Mouse (Mus musculus) spleen, postnatal 4 days (tissue): Measurements from ENCODE around the gene Fam222a.

Source experiments
- DNase-seq, 2 experiments: peaks; one replicate each; pipeline ENCODE4 v3.0.0; 2022; ENCODE audit warnings: low spot score in 2 of 2

The Fam222a gene

DNA sequence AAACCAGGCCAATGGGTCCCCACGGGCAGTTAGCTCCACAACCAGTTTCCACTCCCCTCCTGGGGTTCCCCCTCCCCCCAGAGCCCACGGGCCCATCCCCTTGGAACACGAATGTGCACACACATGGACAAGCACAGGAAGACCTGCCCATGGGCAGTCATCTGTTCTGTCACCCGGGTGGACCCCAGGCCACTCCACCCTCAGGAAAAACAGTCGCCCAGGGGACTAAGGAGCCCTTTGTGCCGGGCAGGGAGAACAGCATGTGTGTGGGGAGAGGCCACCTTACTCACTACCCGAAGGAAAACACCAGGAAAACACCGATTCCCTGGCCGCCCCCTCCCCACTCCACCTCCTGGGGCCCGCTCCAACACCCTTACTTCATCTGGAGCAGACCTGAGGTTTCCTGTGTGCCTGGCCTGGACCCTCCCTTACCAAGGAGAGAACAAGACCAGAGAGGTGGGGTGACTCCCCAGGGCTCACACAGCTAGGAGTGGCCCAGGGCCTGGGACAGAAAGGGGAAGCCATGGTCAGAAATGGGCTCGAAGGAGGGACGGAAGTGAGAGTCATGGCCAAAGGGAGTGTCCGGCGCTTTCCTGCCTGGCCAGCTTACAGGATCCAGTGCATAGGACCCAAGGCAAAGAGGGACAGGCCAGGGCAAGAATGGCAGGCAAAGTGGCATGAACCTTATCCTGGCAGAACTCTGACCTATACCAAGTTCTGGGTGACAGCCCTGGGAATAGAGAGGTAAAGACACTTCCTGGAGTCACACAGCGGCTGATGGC, 86.0 kb downstream of the Fam222a start:
- no peak for DNase-seq

DNA sequence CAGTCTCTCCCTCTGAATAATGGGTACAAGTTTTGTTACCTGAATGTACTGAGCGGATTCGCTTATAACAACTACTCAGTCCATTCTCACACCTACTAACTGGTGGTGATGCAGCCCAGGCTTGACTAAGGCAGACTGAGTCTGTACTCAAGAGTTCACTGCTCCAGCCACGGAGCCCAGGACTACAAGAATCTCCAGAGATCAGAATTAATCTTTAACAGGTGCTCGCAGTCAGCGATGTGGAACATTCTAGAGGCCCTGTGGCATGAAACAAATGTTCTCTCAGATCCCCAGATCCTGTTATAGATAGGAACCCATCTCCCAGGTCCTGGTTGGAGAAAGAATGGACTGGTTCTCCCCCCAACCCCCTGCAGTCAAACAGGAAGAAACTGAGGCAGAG, 87.9 kb downstream of the Fam222a start:
- no peak for DNase-seq

DNA sequence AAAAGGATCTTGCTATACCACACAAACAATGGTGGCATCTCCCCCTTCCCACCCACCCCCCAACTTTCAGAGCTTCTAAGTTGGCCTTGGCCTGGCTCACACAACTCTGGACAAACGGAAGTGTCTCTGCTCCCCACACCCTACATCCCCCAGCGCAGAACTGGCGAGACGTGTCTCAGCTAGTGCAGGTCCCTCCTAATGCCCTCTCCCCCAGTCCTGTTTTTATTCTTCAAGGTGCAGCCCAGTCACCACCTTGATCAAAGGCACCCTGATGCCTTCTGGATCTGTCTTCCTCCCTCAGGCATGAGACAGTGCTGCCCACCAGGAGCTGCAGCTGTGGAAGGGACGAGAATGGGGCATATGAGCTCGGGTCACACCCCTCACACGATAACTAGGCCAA, 88.5 kb downstream of the Fam222a start:
- no peak for DNase-seq

DNA sequence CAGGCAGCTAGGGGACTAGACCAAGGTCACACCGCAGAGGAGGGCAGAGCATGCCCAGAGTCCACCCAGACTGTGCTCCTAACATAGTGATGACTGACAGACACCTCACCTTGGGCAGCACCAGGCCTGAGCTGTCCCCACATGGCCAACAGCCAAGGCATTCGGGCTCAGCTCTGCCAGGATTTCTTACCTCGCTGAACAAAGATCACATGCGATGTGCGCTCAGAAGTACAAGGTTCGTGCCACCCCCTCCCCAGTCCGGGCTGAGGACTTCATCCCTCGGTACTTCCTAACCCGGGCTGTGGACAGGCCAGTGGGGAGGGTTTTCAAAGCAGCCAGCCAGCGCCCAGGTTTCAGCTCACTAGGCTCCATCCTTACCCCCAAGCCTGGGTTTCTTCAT, 89.6 kb downstream of the Fam222a start:
- DNase-seq, result no peak

DNA sequence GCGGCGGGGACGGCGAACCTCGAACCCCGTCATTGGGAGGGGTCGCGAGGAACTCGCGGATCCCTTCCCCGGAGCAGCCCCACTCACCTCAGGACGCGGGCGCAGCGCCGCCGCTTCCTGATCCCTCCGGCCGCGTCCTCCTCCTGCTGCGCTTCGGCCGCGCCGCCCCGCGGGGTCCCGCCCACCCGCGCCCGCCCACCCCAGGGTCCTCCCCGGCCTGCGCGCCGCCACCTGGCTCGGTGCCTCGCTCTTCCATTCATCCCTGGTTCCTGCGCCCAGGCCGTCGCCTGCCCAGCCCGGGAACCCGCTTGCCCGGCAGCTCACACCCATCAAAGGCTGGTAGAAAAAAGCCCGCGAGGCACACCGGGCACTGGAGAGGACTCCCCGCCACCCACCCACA, 90.4 kb downstream of the Fam222a start, which contains the start of gene Trpv4:
TSS of gene Trpv4 (minus strand) at position 167 of the 400 bp plus-strand sequence.
- no peak for DNase-seq

DNA sequence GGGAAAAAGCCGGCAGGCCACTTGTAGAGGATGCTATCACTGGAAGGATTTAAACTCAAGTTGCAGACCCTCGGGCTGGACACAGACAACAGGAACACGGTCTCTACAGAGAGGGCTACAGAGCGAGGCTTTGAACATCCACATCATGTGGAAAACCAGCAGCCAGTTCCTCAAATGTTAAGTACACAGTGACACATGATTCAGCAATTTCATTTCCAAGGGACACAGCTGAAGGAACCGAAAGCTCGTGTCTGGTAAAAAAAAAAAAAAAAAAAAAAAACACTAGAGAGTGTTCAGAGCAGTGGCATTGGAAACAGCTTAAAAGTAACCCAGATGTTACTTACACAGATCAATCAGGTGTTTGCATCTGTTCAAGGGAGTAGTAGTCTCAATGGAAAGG, 93.2 kb downstream of the Fam222a start:
- DNase-seq, result no peak
